ENCODE assay signal across 14 mouse cellular contexts in the genomic region with DNA sequence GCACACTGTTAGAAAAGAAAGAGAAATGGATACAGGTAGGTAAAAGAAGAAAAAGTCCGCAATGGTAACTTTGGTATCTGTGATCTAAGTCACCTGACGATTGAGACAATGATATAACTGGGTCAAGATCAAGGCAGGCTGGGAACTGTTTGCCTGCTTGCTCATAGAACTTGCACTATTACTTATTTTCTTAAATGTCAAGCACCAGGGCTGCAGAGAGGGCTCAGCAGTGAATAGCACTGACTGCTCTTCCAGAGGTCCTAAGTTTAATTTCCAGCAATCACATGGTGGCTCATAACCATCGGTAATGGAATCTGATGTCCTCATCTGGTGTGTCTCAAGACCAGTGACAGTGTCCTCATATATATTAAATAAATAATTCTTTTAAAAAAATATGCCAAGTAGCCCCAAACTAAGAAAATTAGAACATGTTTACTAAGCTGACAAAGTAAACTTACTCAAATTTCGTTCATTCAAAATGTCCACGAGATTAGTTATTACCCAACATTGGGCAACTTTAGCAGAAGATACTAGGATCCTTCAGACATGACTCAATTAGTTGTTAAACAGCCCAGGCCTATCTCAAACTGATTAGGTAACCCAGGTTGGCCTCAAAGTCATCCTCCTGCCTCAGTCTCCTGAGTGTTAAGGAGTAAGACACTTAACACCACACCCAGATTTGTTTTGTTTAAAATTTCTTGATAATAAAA.
"Had no signal": no experiment of that assay in that cellular context is flagged by ENCODE, and none has a peak within 500 bp of the region (broad histone marks: within the 10 kb centered on the region; RNA-seq: fewer than 3 reads in every experiment).

No protein-coding gene starts in this region.

- H3K4me2 ChIP-seq: kidney, embryonic 15.5 days; limb, embryonic 12.5 days; limb, embryonic 15.5 days; liver, embryonic 13.5 days; midbrain, embryonic 11.5 days had no signal

- H3K27me3 ChIP-seq: kidney, embryonic 15.5 days; limb, embryonic 12.5 days; limb, embryonic 15.5 days; liver, embryonic 13.5 days had no signal

- H3K9ac ChIP-seq: kidney, embryonic 15.5 days; limb, embryonic 12.5 days; limb, embryonic 15.5 days; liver, embryonic 13.5 days had no signal

- DNase-seq: kidney, postnatal 10 days; kidney, postnatal 36 days; left cerebral cortex, postnatal 4 days; liver, embryonic 13.5 days; lung, adult 2 months; lung, postnatal 14 days; lung, postnatal 4 days; midbrain, embryonic 14.5 days; thymus, adult 18-20 months; thymus, postnatal 36 days had no signal

- H3K4me1 ChIP-seq: kidney, embryonic 15.5 days; limb, embryonic 12.5 days; limb, embryonic 15.5 days; liver, embryonic 13.5 days had no signal

- H3K4me3 ChIP-seq: kidney, embryonic 15.5 days; limb, embryonic 12.5 days; limb, embryonic 15.5 days; liver, embryonic 13.5 days had no signal

- H3K27ac ChIP-seq: kidney, embryonic 15.5 days; limb, embryonic 12.5 days; limb, embryonic 15.5 days; liver, embryonic 13.5 days had no signal

- H3K9me3 ChIP-seq: kidney, embryonic 15.5 days; limb, embryonic 12.5 days; limb, embryonic 15.5 days; liver, embryonic 13.5 days had no signal
